Mouse (Mus musculus) testis, adult 2 months (tissue): Measurements from ENCODE around the gene 6330409D20Rik.

Experiments used
- CTCF ChIP-seq: fragments of 200-500 bp; IDR thresholded peaks from 2 replicates; pipeline ENCODE4 v1.5.1; 2012; ENCODE audit warnings: low read depth, mild to moderate bottlenecking, inconsistent platforms, low read length, moderate library complexity; ENCODE audit not compliant: control insufficient read depth, insufficient read depth, insufficient replicate concordance
- POLR2A ChIP-seq: fragments of 200-500 bp; IDR thresholded peaks from 2 replicates; pipeline ENCODE4 v1.6.1; 2012; ENCODE audit warnings: low read depth, mild to moderate bottlenecking, inconsistent platforms, low read length, moderate library complexity; ENCODE audit not compliant: control insufficient read depth

GRCm38 (mm10) chr2:32769327-32770085 is 28.7 kb upstream of the 6330409D20Rik start:
- TF ChIP-seq POLR2A = no peak
- TF ChIP-seq CTCF = no peak
